Mouse (Mus musculus): ENCODE data around the gene Gm5538.

The Gm5538 gene

GRCm38 (mm10) chr3:59729490-59729889, at the start of gene Gm5538:
Gene Gm5538 (plus strand): TSS chr3:59729790.
- DNase-seq, result no peak

DNA sequence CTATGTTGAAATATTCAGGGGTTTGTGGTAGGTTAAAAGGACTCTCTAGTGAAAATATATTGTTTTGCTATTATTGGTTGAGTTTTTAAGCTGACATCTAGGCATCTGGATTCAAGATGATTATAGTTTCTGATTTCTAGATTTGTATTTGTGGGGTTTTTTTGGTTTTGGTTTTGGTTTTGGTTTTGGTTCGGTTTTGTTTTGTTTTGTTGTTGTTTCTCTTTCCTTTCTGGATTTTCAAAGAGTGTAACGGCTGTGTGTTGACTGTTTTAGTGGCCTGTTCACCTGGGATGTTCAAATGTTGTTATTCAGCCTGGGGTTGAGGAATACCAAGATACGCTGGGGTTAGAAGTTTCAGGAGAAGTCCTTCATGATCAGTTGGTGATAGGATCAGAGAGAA, 32.2 kb upstream of the Gm5538 start:
- DNase-seq, result no peak

DNA sequence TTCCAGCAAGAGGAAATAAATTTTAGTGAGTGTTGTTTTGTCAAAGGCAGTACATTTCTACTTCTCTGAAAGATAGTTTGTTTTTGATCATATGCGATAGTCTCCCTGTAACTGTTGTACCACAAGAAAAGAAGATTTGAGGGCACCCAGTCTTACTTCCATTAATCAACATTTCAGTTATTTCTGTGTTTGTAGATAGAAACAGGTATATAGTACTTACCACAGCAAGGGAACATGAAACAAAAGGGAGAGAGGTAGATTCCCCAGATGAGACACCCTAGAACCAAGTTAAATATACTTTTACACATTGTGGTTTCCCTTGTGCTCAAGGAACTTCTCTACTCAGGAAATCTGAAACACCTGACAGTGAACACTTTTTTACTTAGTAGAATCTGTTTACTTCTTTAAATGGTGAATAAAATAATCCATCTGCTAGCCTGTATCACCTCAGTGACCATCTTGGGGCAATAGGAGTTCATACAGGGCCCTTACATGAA, 26.9 kb upstream of the Gm5538 start:
- DNase-seq, result no peak

DNA sequence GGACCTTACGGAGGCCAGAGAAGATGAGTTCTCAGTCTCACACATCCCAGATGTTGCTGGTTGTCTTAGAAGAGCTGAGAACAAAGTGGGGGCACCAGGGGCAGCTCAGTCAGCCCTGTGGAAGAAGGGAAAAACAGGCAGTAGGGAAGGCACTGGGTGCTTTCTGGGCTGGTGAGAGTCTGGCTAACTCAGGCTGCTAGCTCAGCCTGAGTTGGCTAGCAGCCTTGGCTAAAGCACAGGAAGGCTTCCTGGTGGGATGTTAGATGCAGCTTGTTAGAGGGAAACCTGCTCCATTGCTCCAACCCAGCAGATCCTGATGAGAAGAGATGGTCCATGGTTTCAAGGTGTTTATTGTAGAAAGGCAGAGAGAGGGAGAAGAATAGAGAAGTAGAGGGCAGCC, 10.3 kb downstream of the Gm5538 start:
- DNase-seq, result no peak

GRCm38 (mm10) chr3:59744181-59744580, 14.6 kb downstream of the Gm5538 start:
- DNase-seq, result peak; percentile 15

Measured in cerebellum, adult 9-10 months (tissue).